Mouse (Mus musculus): Measurements from ENCODE around the gene Paxbp1.
"Not testable (repeated sequence)": the region's sequence is repeated elsewhere in the genome, so short reads cannot be mapped to it uniquely, and the experiment has no call there.

The Paxbp1 gene

GRCm38 (mm10) chr16:91044270-91045182 is at the start of gene Paxbp1:
Gene Paxbp1, minus strand, starts transcription at chr16:91044543.
- DNase-seq (ENCODE audit: low spot score): peak; percentile 99

GRCm38 (mm10) chr16:91086642-91087306 is 42.4 kb upstream of the Paxbp1 start:
- no peak for DNase-seq (ENCODE audit: low spot score)

GRCm38 (mm10) chr16:91085239-91085825 is 41.0 kb upstream of the Paxbp1 start:
- no peak for DNase-seq (ENCODE audit: low spot score)

GRCm38 (mm10) chr16:91084307-91085238 is 40.2 kb upstream of the Paxbp1 start:
- DNase-seq (ENCODE audit: low spot score): peak; percentile 21

GRCm38 (mm10) chr16:91083002-91083646 is 38.8 kb upstream of the Paxbp1 start:
- no peak for DNase-seq (ENCODE audit: low spot score)

GRCm38 (mm10) chr16:91081508-91081907 is 37.2 kb upstream of the Paxbp1 start:
- peak; percentile 40 for DNase-seq (ENCODE audit: low spot score)

- DNase-seq (ENCODE audit: low spot score): no peak
These were observed 31.8 kb upstream of the Paxbp1 start for GRCm38 (mm10) chr16:91076180-91076579.

- DNase-seq (ENCODE audit: low spot score): not testable (repeated sequence)
These were observed 31.1 kb upstream of the Paxbp1 start for GRCm38 (mm10) chr16:91075423-91075822.

GRCm38 (mm10) chr16:91073163-91073892 is 29.0 kb upstream of the Paxbp1 start:
- peak; percentile 79 for DNase-seq (ENCODE audit: low spot score)

- no peak for DNase-seq (ENCODE audit: low spot score)
These were observed 27.9 kb upstream of the Paxbp1 start for GRCm38 (mm10) chr16:91072256-91072655.

- DNase-seq (ENCODE audit: low spot score): no peak
These were observed 24.6 kb upstream of the Paxbp1 start for GRCm38 (mm10) chr16:91068969-91069368.

GRCm38 (mm10) chr16:91067122-91067521 is 22.8 kb upstream of the Paxbp1 start:
- DNase-seq (ENCODE audit: low spot score): no peak

- no peak for DNase-seq (ENCODE audit: low spot score)
These were observed 20.4 kb upstream of the Paxbp1 start for GRCm38 (mm10) chr16:91064583-91065365.

GRCm38 (mm10) chr16:91063786-91064185 is 19.4 kb upstream of the Paxbp1 start:
- no peak for DNase-seq (ENCODE audit: low spot score)

GRCm38 (mm10) chr16:91061531-91062318 is 17.4 kb upstream of the Paxbp1 start:
- no peak for DNase-seq (ENCODE audit: low spot score)

- no peak for DNase-seq (ENCODE audit: low spot score)
These were observed 13.4 kb upstream of the Paxbp1 start for GRCm38 (mm10) chr16:91057741-91058140.

- DNase-seq (ENCODE audit: low spot score): no peak
These were observed 12.9 kb upstream of the Paxbp1 start for GRCm38 (mm10) chr16:91057261-91057660.

GRCm38 (mm10) chr16:91056043-91056821 is 11.9 kb upstream of the Paxbp1 start:
- DNase-seq (ENCODE audit: low spot score): no peak

Measured in ovary, postnatal 36 days (tissue).